Mouse (Mus musculus) bone marrow macrophage, adult 2 months (primary cell): ENCODE data around the gene Iqschfp.

ENCODE experiments used
- CTCF ChIP-seq: IDR thresholded peaks from 2 replicates; pipeline ENCODE4 v1.5.1; 2012; ENCODE audit warnings: low read depth, mild to moderate bottlenecking, low read length, moderate library complexity
- POLR2A ChIP-seq: IDR thresholded peaks from 2 replicates; pipeline ENCODE4 v1.6.1; 2012; ENCODE audit warnings: mild to moderate bottlenecking, low read depth, low read length, borderline replicate concordance

GRCm38 (mm10) chr3:68570319-68570718 is 678.3 kb downstream of the Iqschfp start:
- TF ChIP-seq CTCF (no peak), POLR2A (no peak)
